Mouse (Mus musculus) small intestine, adult 2 months (tissue): ENCODE measurements around the gene Trp53.

Experiments used
- CTCF ChIP-seq: fragments of 200-500 bp; IDR thresholded peaks from 2 replicates; pipeline ENCODE4 v1.5.1; 2012; ENCODE audit warnings: low read depth, mild to moderate bottlenecking, control low read depth, inconsistent platforms, low read length, moderate library complexity, mixed read lengths; ENCODE audit not compliant: insufficient replicate concordance, insufficient read length; ENCODE audit errors: extremely low read depth
- POLR2A ChIP-seq: fragments of 200-500 bp; IDR thresholded peaks from 2 replicates; pipeline ENCODE4 v1.6.1; 2012; ENCODE audit warnings: low read depth, mild to moderate bottlenecking, control low read depth, inconsistent platforms, low read length, moderate library complexity

- no peak for TF ChIP-seq CTCF
- no peak for TF ChIP-seq POLR2A
Observed at GRCm38 (mm10) chr11:69604795-69605664, 24.9 kb downstream of the Trp53 start.
